Mouse (Mus musculus): ENCODE results near the gene Mier3.
"Not testable (repeated sequence)": the region's sequence is repeated elsewhere in the genome, so short reads cannot be mapped to it uniquely, and the experiment has no call there.

The Mier3 gene

GRCm38 (mm10) chr13:111703396-111703795 lies 22.6 kb downstream of the Mier3 start:
- no peak for DNase-seq (ENCODE audit: low spot score)

- DNase-seq (ENCODE audit: low spot score): not testable (repeated sequence)
Measured at GRCm38 (mm10) chr13:111703952-111704351, 23.2 kb downstream of the Mier3 start.

DNA sequence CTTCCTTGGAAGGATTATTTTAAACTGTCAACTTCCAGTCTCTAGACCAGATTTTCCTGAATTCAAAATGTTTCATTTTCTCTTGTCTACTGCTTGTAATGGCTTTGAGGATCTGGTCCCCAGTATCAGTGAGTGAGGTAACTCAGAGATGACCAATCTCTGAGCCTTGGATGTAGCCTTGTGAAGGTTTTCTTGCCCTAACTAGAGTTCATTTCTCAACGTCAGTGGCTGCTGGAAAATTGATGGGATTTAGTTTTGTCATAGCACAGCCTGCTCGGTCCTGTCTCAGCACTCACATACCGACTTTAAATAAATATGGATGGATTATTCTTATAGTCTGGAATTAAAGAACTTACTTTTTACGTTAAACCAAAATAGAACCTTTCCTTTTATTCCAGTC lies 29.8 kb downstream of the Mier3 start:
- no peak for DNase-seq (ENCODE audit: low spot score)

DNA sequence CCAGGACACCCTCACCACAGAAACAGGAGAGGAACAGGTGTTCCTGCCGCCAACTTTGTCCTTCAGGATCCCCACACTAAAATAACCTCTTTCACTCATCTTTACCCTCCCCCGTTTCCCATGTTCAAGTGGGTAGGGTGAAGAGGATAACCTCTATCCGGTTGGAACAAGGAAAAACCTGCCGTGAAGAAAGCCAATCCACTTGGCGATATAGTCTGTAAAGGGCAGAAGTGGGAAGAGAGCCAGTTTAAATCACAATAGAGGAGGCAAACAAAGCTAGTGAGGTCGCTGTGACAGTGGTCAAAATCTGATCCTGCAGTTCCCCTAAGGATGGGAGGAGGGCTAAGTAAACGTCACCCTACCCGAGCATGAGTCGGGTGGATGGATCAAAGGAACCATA lies 38.9 kb downstream of the Mier3 start:
- DNase-seq (ENCODE audit: low spot score): no peak

GRCm38 (mm10) chr13:111724811-111725164 lies 44.0 kb downstream of the Mier3 start:
- DNase-seq (ENCODE audit: low spot score): no peak

- DNase-seq (ENCODE audit: low spot score): peak; percentile 99
Measured at GRCm38 (mm10) chr13:111725165-111726077, 44.6 kb downstream of the Mier3 start.

DNA sequence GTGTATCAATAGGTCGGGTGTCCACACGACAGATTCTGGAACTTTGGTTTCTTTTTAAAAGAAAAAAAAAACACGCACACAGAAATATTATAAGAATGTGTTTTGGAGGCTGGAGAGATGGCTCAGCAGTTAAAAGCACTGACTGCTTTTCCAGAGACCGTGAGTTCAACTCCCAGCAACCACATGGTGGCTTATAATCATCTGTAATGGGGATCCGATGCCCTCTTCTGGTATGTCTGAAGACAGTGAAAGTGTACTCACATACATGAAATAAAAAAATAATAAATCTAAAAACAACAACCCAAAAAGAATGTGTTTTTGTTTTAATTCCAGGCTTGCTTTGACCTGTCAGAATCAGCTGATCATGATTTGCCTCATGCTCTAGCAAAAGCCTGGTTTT lies 46.1 kb downstream of the Mier3 start:
- DNase-seq (ENCODE audit: low spot score): no peak

DNA sequence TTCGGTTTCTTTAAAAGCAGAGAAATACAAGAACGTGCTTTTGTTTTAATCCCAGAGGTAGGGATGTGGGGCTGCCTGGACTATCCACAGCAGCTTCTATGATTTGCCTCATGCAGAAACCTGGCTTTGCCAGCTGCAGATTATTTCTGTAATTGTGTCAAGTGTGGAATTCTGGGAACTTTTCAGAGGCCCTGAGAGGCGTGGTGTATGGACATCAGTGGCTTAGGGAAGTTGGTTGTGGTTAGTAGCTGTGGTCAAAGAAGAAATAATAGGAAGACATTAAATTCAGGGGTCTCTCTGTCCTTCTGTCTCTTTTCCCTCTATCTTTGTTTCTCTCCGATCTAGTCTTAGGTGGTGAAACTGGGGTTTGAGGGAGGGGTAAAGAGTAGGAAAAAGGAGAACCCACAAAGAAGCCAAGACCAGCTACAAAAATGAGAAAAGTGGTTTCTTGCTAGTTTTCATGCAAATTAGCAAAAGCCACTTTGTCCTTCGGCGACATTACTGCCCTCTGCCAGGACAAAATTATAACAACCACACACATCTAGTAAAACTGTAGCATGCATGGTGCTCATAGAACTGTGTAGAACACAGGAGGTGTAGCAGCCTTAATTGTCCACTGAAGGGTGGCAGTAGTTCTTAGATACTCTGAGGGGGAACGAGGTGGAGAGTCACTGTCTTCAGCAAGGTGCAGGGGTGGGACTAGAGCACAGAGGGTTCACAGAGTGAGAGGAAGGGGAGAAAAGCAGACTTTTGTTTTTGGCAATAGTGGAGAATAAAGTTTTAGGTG lies 60.6 kb downstream of the Mier3 start:
- no peak for DNase-seq (ENCODE audit: low spot score)

- no peak for DNase-seq (ENCODE audit: low spot score)
Measured at GRCm38 (mm10) chr13:111741991-111742615, 61.3 kb downstream of the Mier3 start.

DNA sequence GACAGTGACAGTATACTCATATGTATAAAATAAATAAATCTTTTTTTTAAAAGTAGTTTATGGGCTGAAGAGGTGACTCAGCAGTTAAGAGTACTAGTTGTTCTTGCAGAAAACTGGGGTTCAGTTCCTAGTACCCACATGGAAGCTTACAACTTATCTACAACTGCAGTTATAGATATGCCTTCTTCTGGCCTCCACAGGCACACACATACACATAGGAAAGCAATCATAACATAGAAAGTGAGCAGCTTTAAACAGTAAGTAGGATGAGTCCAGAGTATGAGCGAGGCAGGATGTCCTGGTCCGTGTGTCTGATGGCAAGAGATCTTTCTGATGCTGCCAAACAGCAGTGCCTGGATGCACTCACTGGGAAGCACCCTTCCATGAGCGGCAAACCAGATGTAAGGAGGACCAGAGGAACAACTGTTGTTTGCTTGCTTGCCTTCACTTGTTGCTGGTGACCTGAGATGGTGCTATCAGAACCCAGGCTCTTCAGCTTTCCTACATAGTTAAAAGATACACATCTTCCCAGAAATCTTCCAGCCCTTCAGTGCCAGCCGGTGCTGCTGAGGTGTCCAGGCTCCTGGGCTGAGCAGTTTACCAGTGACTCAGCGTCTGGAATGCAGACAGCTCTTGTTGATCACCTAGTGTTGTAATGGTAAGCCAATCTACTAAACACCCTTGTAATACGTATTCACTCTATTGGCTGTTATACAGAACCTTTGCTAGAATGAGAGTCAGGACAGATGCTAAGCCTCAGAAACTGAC lies 63.6 kb downstream of the Mier3 start:
- no peak for DNase-seq (ENCODE audit: low spot score)

DNA sequence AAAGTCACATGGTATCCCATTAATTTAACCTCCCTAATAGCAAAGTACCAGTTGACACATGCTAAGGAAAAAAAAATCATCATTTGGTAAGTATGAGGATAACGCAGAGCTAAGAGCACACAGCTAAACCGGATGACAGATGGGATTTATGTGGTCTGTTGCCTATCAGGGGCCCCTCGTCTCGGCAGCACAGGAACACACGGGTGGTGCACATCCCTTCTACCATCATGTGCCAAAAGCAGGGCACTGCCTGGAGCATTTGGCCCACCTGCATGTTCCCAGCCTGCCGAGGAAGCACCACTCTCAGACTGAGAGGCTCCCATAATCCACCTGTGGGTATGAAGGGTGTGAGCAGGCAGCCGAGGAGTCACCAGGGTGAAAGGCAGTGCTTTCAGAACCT lies 64.4 kb downstream of the Mier3 start:
- DNase-seq (ENCODE audit: low spot score): no peak

GRCm38 (mm10) chr13:111746831-111747230 lies 66.1 kb downstream of the Mier3 start:
- no peak for DNase-seq (ENCODE audit: low spot score)

- no peak for DNase-seq (ENCODE audit: low spot score)
Measured at GRCm38 (mm10) chr13:111748301-111749062, 67.7 kb downstream of the Mier3 start.

DNA sequence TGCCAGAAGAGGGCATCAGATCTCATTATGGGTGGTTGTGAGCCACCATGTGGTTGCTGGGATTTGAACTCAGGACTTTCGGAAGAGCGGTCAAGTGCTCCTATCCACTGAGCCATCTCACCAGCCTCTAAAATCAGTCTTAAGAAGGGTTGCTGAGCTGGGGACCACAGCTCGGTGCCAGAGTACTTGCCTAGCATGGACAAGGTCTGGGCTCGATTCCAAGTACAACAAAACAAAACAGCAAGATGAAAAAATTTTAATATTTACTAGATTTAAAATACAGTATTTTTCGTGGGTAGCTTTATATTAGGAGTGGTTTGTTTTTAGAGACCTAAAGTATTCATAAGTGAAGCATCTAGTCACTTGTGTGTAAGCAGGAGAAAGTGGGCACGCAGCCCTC lies 72.5 kb downstream of the Mier3 start:
- no peak for DNase-seq (ENCODE audit: low spot score)

DNA sequence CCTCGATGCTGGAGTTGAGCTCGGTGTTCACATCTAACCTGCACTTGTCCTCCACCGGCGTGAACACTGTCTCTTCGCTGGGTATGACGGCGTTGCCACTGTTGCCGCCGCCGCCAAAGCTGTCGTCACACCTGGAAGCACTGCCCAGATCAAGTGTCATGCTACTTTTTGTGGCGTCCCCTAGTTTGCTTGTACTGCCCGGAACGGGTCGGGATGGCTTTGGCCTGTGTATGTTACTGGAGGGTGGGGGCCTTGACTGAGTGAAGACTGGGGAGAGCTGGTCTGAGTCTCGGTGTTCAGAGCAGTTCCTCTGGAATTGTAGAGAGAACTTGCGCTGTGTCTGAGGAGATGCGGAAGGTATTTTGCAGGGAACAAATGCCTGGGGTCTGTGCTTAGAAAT lies 74.6 kb downstream of the Mier3 start:
- DNase-seq (ENCODE audit: low spot score): no peak

GRCm38 (mm10) chr13:111755937-111756336 lies 75.2 kb downstream of the Mier3 start:
- DNase-seq (ENCODE audit: low spot score): no peak

GRCm38 (mm10) chr13:111756986-111757385 lies 76.2 kb downstream of the Mier3 start:
- no peak for DNase-seq (ENCODE audit: low spot score)

DNA sequence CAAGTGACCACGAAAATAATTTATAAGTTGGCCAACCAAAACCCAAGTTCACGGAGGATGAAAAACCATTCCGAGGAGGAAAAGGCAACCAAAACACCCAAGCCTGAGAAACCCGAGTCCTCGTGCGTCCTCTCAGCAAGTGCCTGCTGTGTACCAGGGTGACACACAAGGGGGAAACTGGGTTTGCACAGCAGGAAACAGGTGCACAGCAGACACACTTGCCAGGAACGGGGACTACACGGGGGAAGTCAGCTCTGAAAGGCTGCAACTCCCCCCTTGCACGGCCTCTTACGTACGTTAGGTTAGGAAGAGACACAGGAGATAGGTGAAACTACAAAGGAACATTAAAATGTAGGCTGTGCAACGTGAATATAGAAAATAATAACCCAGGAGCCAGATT lies 81.7 kb downstream of the Mier3 start:
- no peak for DNase-seq (ENCODE audit: low spot score)

All from testis, postnatal 14 days (tissue).